In genomic region chr1:172127487-172127886, GRCm38 (mm10) we compare ENCODE assay signal across 8 mouse cellular contexts. TPM values are rescaled to one million over a fixed set of nuclear protein-coding genes. Genes with fewer than 3 reads are reported as not detected.
A peak's percentile ranks its signal among the peaks of the same experiment; 100 is the strongest.
DNase-seq lines count a peak whose midpoint lies in the region; ATAC-seq and TF ChIP-seq lines count a peak whose summit lies in the region.

No protein-coding gene starts in this region.

- peaks cover 54% of the 10 kb centered on the region for H3K36me3 ChIP-seq in forebrain, embryonic 13.5 days (ENCODE audit: poor library complexity, severe bottlenecking)
- H3K36me3 ChIP-seq in kidney, postnatal 0 days (ENCODE audit: insufficient read depth, low read length): peaks cover 39% of the 10 kb centered on the region
- H3K36me3 ChIP-seq in neural tube, embryonic 14.5 days (ENCODE audit: control insufficient read depth, insufficient read depth, low read length): peaks cover 22% of the 10 kb centered on the region

- peak overlapping the region; percentile 79 for H3K4me2 ChIP-seq in forebrain, embryonic 13.5 days
- H3K4me2 ChIP-seq in kidney, postnatal 0 days (ENCODE audit: low read length): peak overlapping the region; percentile 85
- H3K4me2 ChIP-seq in neural tube, embryonic 14.5 days (ENCODE audit: low read depth, low read length): peak overlapping the region; percentile 78

- no peak overlapping the region for H3K27ac ChIP-seq in forebrain, embryonic 13.5 days
- peak overlapping the region; percentile 65; the same call in 1 of the 2 replicates for H3K27ac ChIP-seq in kidney, postnatal 0 days
- no peak overlapping the region for H3K27ac ChIP-seq in neural tube, embryonic 14.5 days (ENCODE audit: low read depth, low read length)

- peak overlapping the region; percentile 87 for H3K9ac ChIP-seq in forebrain, embryonic 13.5 days
- H3K9ac ChIP-seq in kidney, postnatal 0 days (ENCODE audit: low read depth, low read length): peak overlapping the region; percentile 82
- H3K9ac ChIP-seq in neural tube, embryonic 14.5 days (replicated peaks; ENCODE audit: low read depth, low read length): peak overlapping the region; percentile 69

- WGBS in forebrain, embryonic 13.5 days: 52% methylated on average over 5 of the region's 5 CpGs
- WGBS in kidney, postnatal 0 days: 23% methylated on average over 5 of the region's 5 CpGs
- 57% methylated on average over 5 of the region's 5 CpGs for WGBS in neural tube, embryonic 14.5 days

- H3K9me3 ChIP-seq in forebrain, embryonic 13.5 days (replicated peaks): no peaks in the 10 kb centered on the region
- H3K9me3 ChIP-seq in kidney, postnatal 0 days (replicated peaks; ENCODE audit: low read length): no peaks in the 10 kb centered on the region
- H3K9me3 ChIP-seq in neural tube, embryonic 14.5 days (ENCODE audit: control insufficient read depth, low read length): no peaks in the 10 kb centered on the region

- ATAC-seq in forebrain, embryonic 13.5 days: no peak
- ATAC-seq in kidney, postnatal 0 days (replicated peaks; ENCODE audit: low FRiP score, low read depth): no peak
- no peak for ATAC-seq in neural tube, embryonic 14.5 days (ENCODE audit: low read depth)

- DNase-seq in ovary, adult 18-20 months (ENCODE audit: low spot score): peak; percentile 5
- DNase-seq in ovary, postnatal 36 days (ENCODE audit: low spot score): no peak
- no peak for DNase-seq in kidney, postnatal 0 days (ENCODE audit: low spot score)
- no peak for DNase-seq in layer of hippocampus, postnatal 25 days (ENCODE audit: extremely low spot score in 1 of 2, low spot score in 1 of 2)
- no peak for DNase-seq in cerebellum, adult 11 months
- DNase-seq in right cerebral cortex, postnatal 4 days: no peak

- H3K27me3 ChIP-seq in forebrain, embryonic 13.5 days: no peaks in the 10 kb centered on the region
- H3K27me3 ChIP-seq in kidney, postnatal 0 days (ENCODE audit: insufficient read depth, low read length): no peaks in the 10 kb centered on the region
- H3K27me3 ChIP-seq in neural tube, embryonic 14.5 days (ENCODE audit: control insufficient read depth, insufficient read depth, low read length): no peaks in the 10 kb centered on the region

- peak overlapping the region; percentile 87 for H3K4me3 ChIP-seq in forebrain, embryonic 13.5 days
- peak overlapping the region; percentile 78 for H3K4me3 ChIP-seq in kidney, postnatal 0 days (replicated peaks; ENCODE audit: low read depth, low read length)
- peak overlapping the region; percentile 82 for H3K4me3 ChIP-seq in neural tube, embryonic 14.5 days (ENCODE audit: low read depth, low read length)

- H3K4me1 ChIP-seq in forebrain, embryonic 13.5 days: peaks cover 16% of the 10 kb centered on the region
- H3K4me1 ChIP-seq in kidney, postnatal 0 days (replicated peaks; ENCODE audit: insufficient read depth, low read length): peaks cover 10% of the 10 kb centered on the region; the same call in 1 of the 2 replicates
- peaks cover 8% of the 10 kb centered on the region for H3K4me1 ChIP-seq in neural tube, embryonic 14.5 days (ENCODE audit: control insufficient read depth, insufficient read depth, low read length)

- no peak for TF ChIP-seq CTCF in kidney, postnatal 0 days (IDR thresholded peaks at IDR 0.05; ENCODE audit: low read depth)

RNA-seq across cellular contexts. Expression of gene Pex19, which starts 0.9 kb away (rescaled TPM):
- polyA plus RNA-seq in forebrain, embryonic 13.5 days (2015; fragmentation: Nextera tagmentation; extraction: Ambion mirVana): 155 and 163 TPM in 2 replicates
- 133 and 136 TPM in 2 replicates for polyA plus RNA-seq in kidney, postnatal 0 days (2015; fragmentation: Nextera tagmentation; extraction: Ambion mirVana)
- 151 and 156 TPM in 2 replicates for polyA plus RNA-seq in neural tube, embryonic 14.5 days (2014; fragmentation: Nextera tagmentation; extraction: Ambion mirVana)
- total RNA-seq in layer of hippocampus, postnatal 25 days (2021): 100 to 1,000 TPM in 1 of 2 experiments, 10 to 100 TPM in 1; 99.8 to 101 TPM

RNA-seq across cellular contexts. Expression of gene Dcaf8, which starts 20.4 kb away (rescaled TPM):
- 112 and 125 TPM in 2 replicates for polyA plus RNA-seq in forebrain, embryonic 13.5 days (2015; fragmentation: Nextera tagmentation; extraction: Ambion mirVana)
- 110 and 123 TPM in 2 replicates for polyA plus RNA-seq in kidney, postnatal 0 days (2015; fragmentation: Nextera tagmentation; extraction: Ambion mirVana)
- 72.3 and 86.0 TPM in 2 replicates for polyA plus RNA-seq in neural tube, embryonic 14.5 days (2014; fragmentation: Nextera tagmentation; extraction: Ambion mirVana)
- total RNA-seq in layer of hippocampus, postnatal 25 days (2021): 100 to 1,000 TPM; 107 to 115 TPM

RNA-seq across cellular contexts. Expression of gene Ncstn, which starts 44.9 kb away (rescaled TPM):
- polyA plus RNA-seq in forebrain, embryonic 13.5 days (2015; fragmentation: Nextera tagmentation; extraction: Ambion mirVana): 95.5 and 106 TPM in 2 replicates
- 129 and 135 TPM in 2 replicates for polyA plus RNA-seq in kidney, postnatal 0 days (2015; fragmentation: Nextera tagmentation; extraction: Ambion mirVana)
- 115 and 127 TPM in 2 replicates for polyA plus RNA-seq in neural tube, embryonic 14.5 days (2014; fragmentation: Nextera tagmentation; extraction: Ambion mirVana)
- total RNA-seq in layer of hippocampus, postnatal 25 days (2021): 10 to 100 TPM; 59.5 to 63.2 TPM

RNA-seq across cellular contexts. Expression of gene Copa, which starts 45.2 kb away (rescaled TPM):
- 174 and 194 TPM in 2 replicates for polyA plus RNA-seq in forebrain, embryonic 13.5 days (2015; fragmentation: Nextera tagmentation; extraction: Ambion mirVana)
- polyA plus RNA-seq in kidney, postnatal 0 days (2015; fragmentation: Nextera tagmentation; extraction: Ambion mirVana): 143 and 163 TPM in 2 replicates
- polyA plus RNA-seq in neural tube, embryonic 14.5 days (2014; fragmentation: Nextera tagmentation; extraction: Ambion mirVana): 140 and 206 TPM in 2 replicates
- total RNA-seq in layer of hippocampus, postnatal 25 days (2021): 100 to 1,000 TPM; 148 to 149 TPM
